Mouse (Mus musculus) cerebellum, postnatal 4 days (tissue): ENCODE data around the gene Ulk4.

Experiments
- DNase-seq, 2 experiments: peaks; one replicate each; pipeline ENCODE4 v3.0.0; 2022; ENCODE audit warnings: low spot score in 2 of 2, mixed read lengths in 1 of 2

The Ulk4 gene

DNA sequence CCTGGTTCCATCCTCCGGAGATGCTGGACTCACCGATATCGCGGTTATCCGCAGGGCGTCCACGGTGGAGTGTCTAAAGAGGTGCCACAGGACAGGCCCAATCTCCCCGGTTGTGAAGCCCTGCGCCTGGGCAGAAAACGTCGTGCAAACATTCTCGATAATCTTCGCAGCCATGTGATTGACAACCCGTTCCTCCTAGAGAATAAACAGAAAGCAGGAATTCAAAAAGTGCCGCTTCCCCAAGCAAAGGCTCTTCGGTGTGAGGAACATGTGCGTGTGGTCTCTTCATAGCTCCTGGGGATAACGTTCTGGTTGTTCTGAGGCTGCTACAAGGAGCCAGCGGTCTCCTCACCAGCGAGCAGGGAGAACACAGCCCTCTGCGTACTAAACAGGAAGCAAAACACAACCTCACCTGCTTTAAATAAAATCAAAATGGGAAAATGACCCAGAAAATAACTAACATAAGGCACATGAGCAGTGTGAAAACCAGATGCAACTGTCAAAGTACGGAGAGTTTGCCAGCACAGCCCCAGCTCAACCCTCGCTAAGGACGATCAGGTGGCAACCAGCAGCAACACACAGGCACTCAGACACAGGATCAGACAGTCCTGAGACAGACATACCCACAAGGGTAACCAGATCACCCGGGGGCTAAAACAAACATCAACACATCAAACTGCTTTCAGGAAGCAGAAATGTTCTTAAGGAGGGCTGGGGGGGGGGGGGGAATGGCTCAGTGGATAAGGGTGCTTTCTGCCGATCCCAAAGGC lies 84.2 kb downstream of the Ulk4 start:
- no peak for DNase-seq

- no peak for DNase-seq
Measured at GRCm38 (mm10) chr9:121187811-121188210, 89.2 kb downstream of the Ulk4 start.

- peak in 1 of 2 experiments; percentile 37 for DNase-seq
Measured at GRCm38 (mm10) chr9:121185796-121186195, 91.2 kb downstream of the Ulk4 start.

- DNase-seq, result no peak
Measured at GRCm38 (mm10) chr9:121176350-121176749, 100.6 kb downstream of the Ulk4 start.

GRCm38 (mm10) chr9:121175201-121175600 lies 101.8 kb downstream of the Ulk4 start:
- DNase-seq, result no peak

- DNase-seq, result no peak
Measured at GRCm38 (mm10) chr9:121172123-121172522, 104.9 kb downstream of the Ulk4 start.

- DNase-seq, result no peak
Measured at GRCm38 (mm10) chr9:121171609-121172008, 105.4 kb downstream of the Ulk4 start.

GRCm38 (mm10) chr9:121164607-121165006 lies 112.4 kb downstream of the Ulk4 start:
- no peak for DNase-seq

DNA sequence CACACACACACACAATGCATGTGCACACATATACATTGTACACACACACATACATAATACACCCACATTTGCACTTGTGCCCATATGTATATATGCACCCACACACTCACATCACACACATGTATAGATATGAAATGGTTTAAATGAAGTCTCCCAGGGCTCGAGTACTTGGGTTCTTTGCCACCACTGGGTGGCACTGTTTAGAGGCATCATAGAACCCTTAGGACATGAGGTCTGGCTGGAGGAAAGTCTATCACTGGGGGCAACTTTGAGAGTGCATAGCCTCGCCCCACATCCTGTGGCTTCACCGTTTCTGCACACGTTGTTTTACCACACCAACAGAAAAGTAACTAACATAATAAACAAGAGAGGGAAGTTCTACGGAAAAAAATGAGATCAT lies 114.2 kb downstream of the Ulk4 start:
- no peak for DNase-seq

DNA sequence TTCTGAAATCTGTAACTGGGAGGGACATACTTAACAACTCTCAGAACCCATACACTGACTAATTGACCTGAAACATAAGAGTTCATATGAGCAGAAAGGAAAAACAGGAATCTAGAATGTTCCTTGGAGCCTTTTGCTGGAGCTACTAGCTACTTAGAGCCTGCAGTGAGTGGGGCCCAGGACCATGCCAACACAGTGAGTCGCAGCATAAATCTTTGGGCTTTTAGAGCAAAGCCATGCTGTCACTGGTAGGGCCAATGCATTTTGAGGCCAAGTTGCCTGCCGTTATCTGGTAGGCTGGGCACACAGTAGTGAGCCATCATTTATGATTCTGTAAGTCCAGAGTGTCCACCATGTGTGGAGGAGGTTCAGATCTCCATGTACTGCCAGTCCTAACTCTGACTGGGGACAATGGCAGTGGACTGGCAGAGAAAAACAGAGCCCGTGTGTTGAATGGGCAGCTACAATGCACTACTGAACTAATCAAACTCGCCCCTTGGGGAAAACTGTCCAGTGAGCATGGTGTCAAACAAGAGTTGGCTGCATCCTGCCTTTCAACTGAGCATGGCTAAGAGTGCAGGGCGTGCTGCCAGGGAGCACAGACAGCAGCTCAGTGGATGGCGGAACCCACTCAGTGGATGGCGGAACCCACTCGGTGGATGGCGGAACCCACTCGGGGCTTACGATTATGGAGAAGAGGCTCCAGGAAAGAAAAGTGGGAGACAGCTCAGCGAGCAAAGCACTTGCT lies 115.0 kb downstream of the Ulk4 start:
- peak in 1 of 2 experiments; percentile 52 for DNase-seq

DNA sequence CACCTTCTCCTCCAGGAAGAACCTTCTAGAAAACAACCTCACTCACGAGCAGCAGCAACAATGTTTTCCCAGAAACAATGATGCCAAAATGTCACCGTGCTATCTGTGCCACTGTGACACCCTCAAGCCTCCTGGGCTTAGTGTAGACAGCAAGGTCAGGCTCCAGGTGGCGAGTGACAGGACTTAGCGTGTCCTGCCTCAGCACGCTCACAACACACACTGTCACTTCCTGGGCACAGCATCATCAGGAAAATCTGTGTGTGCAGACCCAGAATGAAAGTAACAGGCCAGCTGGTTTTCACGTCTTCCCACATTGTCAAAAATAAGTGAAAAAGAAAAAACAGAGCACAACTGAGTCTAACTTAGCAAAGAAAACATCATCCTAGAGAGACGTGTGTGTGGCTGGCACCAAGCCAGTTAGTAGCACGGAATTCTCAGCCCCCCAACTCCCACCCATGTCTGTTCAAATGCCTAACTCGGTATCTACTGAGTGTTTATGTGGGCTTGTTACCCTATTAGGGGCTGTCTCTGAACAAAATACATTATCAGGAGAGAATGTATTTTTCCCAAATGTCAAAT lies 120.7 kb downstream of the Ulk4 start:
- no peak for DNase-seq

DNA sequence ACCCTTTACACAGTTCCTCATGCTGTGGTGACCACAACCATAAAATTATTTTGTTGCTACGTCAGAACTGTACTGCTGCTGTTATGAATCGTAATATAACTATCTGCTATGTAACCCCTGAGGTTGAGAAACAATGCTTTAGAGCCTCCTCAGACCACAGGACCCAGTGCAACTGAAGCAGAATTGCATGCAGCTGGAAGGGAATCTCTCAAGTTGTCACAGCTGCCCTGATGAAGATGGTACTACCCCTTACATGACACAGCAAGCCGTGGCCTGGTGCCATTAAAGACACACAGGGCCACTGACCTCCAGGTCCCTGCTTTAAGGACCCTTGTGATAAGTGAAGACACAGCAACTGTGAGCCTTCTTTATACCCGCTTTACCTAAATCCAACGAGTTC lies 123.7 kb downstream of the Ulk4 start:
- DNase-seq, result no peak

DNA sequence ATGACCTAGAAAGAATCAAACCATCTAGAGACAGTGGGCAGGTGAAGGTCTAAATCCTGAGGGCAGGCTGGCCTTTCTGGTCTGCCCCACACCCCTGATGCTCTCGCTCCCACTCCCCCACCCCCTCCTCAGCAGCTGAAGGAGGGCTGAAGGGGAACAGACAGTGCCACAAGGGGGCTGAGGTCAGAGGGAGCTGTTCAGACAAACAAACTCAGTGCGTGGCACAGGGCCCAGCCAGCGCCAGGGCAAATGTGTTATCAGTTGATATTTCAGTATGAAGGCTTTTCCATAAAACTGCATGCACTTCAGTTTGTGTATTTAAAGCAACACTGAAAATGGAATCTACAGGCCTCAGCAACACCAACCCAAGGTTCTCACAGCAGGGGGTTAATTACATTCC lies 128.4 kb downstream of the Ulk4 start:
- DNase-seq, result no peak

- DNase-seq, result no peak
Measured at GRCm38 (mm10) chr9:121143208-121143607, 133.8 kb downstream of the Ulk4 start.

DNA sequence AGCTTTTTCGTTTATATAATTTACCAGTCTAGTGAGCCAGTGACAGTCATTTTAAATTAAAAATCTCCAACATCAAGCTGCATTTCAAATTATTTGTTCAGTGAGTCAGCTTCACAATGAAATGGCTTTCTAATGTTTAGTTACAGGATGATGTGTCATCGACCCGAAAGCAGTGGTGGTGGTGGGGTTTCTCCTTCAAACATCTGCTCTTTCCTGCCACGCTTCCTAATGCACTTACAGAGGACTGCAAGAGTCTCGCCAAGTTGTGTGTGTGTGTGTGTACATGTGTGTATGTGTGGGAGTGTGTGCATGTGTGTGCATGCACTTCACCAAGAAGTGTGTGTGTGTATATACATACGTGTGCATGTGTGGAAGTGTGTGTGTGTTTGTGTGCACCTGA lies 144.4 kb downstream of the Ulk4 start:
- DNase-seq, result no peak

DNA sequence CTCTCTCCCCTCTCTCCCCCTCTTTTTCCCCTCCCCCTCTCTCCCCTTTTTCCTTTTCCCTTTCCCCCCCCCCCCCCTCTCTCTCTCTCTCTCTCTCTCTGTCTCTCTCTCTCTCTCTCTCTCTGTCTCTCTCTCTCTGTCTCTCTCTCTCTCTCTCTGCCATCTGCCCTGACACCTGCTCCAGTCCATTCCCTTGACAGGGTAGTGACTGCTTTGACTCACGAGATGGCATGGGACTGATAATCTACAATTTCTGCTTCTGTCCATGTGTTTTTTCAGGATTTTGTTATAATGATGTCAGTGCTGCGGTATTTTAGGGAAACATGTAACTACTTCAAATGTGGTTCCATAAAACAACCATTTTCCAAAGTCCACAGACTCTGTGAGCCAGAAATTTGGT lies 147.5 kb downstream of the Ulk4 start:
- DNase-seq, result no peak

DNA sequence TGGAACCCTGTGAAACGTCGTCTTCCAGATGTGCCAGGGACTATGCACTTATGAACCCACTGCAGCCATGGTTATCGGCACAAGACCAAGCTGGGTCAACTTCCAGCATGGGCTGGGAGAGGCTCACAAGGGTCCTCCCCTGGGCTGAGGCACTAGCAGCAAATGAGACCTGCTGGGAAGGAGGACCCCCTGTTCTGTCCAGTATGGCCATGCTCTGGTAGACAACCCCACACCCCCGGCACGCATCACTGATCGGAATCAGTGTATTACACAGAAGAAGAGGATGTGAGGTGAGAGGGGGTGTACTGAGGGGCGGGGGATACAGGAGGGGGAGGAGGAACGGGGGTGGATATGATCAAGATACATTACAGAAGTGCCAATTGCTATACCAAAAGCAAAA lies 148.1 kb downstream of the Ulk4 start:
- no peak for DNase-seq

GRCm38 (mm10) chr9:121127025-121127424 lies 150.0 kb downstream of the Ulk4 start:
- peak in 1 of 2 experiments; percentile 39 for DNase-seq

GRCm38 (mm10) chr9:121124705-121125104 lies 152.3 kb downstream of the Ulk4 start:
- DNase-seq, result no peak

- no peak for DNase-seq
Measured at GRCm38 (mm10) chr9:121122039-121122438, 155.0 kb downstream of the Ulk4 start.

GRCm38 (mm10) chr9:121117936-121118335 lies 159.1 kb downstream of the Ulk4 start:
- DNase-seq, result no peak

DNA sequence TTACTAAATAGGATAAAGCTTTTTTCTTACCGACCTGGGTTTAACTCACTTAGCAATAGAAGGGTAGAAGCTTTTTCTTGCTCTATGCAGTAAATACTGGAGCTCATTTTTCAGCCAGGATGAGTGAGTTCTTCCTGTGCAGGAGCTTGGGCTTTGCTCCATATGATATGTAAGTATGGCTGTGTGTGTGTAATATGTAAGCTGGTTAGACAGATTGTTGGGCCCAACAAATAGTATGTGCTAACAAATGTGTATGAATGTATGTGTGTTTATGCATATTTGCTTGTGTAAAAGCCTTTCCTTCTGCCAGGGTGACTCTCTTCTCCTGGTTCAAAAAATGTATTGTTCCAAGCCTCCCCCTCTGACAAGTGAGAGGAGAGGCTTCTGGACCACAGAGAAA lies 164.9 kb downstream of the Ulk4 start:
- DNase-seq, result no peak

DNA sequence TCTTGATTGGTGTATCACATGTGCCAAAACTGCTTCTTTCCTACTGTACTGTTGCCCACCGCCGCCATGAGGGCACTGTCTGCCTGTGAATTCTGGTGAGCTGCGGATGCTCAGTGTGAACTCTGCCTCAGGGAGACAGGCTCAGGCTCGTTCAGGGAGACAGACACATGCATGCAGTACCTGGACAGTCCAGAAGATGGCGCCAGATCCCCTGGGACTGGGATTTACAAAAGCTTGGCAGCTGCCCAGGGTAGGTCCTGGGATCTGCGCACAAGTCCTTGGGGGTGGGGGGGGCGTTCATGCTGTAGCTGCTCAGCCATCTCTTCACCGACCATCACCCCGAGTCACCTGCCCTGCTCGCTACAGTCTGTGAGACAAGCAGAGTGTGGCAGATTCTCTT lies 168.9 kb downstream of the Ulk4 start:
- DNase-seq, result peak; percentile 43 to 83
